18 mouse cellular contexts compared by ENCODE assay signal in genomic region chr13:97887558-97887957, GRCm38 (mm10).
A peak's percentile ranks its signal among the peaks of the same experiment; 100 is the strongest.
DNase-seq lines count a peak whose midpoint lies in the region; ATAC-seq lines count a peak whose summit lies in the region.
"Had no signal": no experiment of that assay in that cellular context is flagged by ENCODE, and none has a peak within 500 bp of the region (broad histone marks: within the 10 kb centered on the region; RNA-seq: fewer than 3 reads in every experiment).

No protein-coding gene starts in this region.

- no peaks in the 10 kb centered on the region for H3K9me3 ChIP-seq in forebrain, embryonic 10.5 days
- no peaks in the 10 kb centered on the region for H3K9me3 ChIP-seq in forebrain, embryonic 16.5 days (ENCODE audit: control insufficient read depth, low read length)
- H3K9me3 ChIP-seq in hindbrain, embryonic 14.5 days (ENCODE audit: control insufficient read depth, low read length): no peaks in the 10 kb centered on the region
- H3K9me3 ChIP-seq in hindbrain, embryonic 10.5 days: no peaks in the 10 kb centered on the region
- H3K9me3 ChIP-seq in embryonic facial prominence, embryonic 10.5 days: no peaks in the 10 kb centered on the region
- H3K9me3 ChIP-seq in limb, embryonic 13.5 days: no peaks in the 10 kb centered on the region
- H3K9me3 ChIP-seq: neural tube, embryonic 12.5 days had no signal

- no peak overlapping the region for H3K4me3 ChIP-seq in forebrain, embryonic 10.5 days
- H3K4me3 ChIP-seq in forebrain, embryonic 16.5 days (replicated peaks; ENCODE audit: low read length): no peak overlapping the region
- no peak overlapping the region for H3K4me3 ChIP-seq in hindbrain, embryonic 14.5 days (replicated peaks; ENCODE audit: low read length)
- H3K4me3 ChIP-seq in hindbrain, embryonic 10.5 days: no peak overlapping the region
- no peak overlapping the region for H3K4me3 ChIP-seq in embryonic facial prominence, embryonic 10.5 days
- H3K4me3 ChIP-seq in limb, embryonic 13.5 days: no peak overlapping the region
- H3K4me3 ChIP-seq: megakaryocyte, embryonic 14.5 days; neural tube, embryonic 12.5 days had no signal

- DNase-seq in forebrain, embryonic 10.5 days (ENCODE audit: extremely low spot score, low spot score): no peak
- no peak for DNase-seq in hindbrain, embryonic 14.5 days (ENCODE audit: low spot score)
- DNase-seq in hindbrain, embryonic 10.5 days (ENCODE audit: low spot score): no peak
- no peak for DNase-seq in embryonic facial prominence, embryonic 10.5 days (ENCODE audit: low spot score)
- DNase-seq in urinary bladder, postnatal 25 days (ENCODE audit: low spot score): no peak
- DNase-seq: adrenal gland, adult 8-10 months; cerebellum, adult 11-12 months; cerebellum, postnatal 25 days; kidney, adult 2 months; kidney, postnatal 10 days; lung, embryonic 14.5 days had no signal

- H3K27ac ChIP-seq in forebrain, embryonic 10.5 days: 0 out of 2 replicates have a peak overlapping the region, but pooled peaks have one; percentile 25
- no peak overlapping the region for H3K27ac ChIP-seq in forebrain, embryonic 16.5 days (ENCODE audit: low read length)
- H3K27ac ChIP-seq in hindbrain, embryonic 14.5 days: 0 out of 2 replicates have a peak overlapping the region, but pooled peaks have one; percentile 26
- no peak overlapping the region for H3K27ac ChIP-seq in hindbrain, embryonic 10.5 days
- 0 out of 2 replicates have a peak overlapping the region, but pooled peaks have one; percentile 16 for H3K27ac ChIP-seq in embryonic facial prominence, embryonic 10.5 days (replicated peaks)
- no peak overlapping the region for H3K27ac ChIP-seq in limb, embryonic 13.5 days
- H3K27ac ChIP-seq: liver, embryonic 14.5 days; neural tube, embryonic 12.5 days had no signal

- H3K27me3 ChIP-seq in forebrain, embryonic 10.5 days (ENCODE audit: poor library complexity, severe bottlenecking): peaks cover 9% of the 10 kb centered on the region
- H3K27me3 ChIP-seq in forebrain, embryonic 16.5 days (replicated peaks; ENCODE audit: control insufficient read depth, insufficient read depth, low read length): no peaks in the 10 kb centered on the region
- H3K27me3 ChIP-seq in hindbrain, embryonic 14.5 days (ENCODE audit: control insufficient read depth, insufficient read depth, low read length): no peaks in the 10 kb centered on the region
- H3K27me3 ChIP-seq in hindbrain, embryonic 10.5 days (ENCODE audit: insufficient read depth, poor library complexity, severe bottlenecking): peaks cover 3% of the 10 kb centered on the region; the same call in 1 of the 2 replicates
- H3K27me3 ChIP-seq in embryonic facial prominence, embryonic 10.5 days (replicated peaks; ENCODE audit: low read depth, poor library complexity, severe bottlenecking): peaks cover 13% of the 10 kb centered on the region; the same call in 1 of the 2 replicates
- no peaks in the 10 kb centered on the region for H3K27me3 ChIP-seq in limb, embryonic 13.5 days
- H3K27me3 ChIP-seq: neural tube, embryonic 12.5 days had no signal

- 30% methylated on average over 7 of the region's 7 CpGs for WGBS in forebrain, embryonic 10.5 days
- WGBS in forebrain, embryonic 16.5 days: 24% methylated on average over 7 of the region's 7 CpGs
- WGBS in hindbrain, embryonic 14.5 days: 37% methylated on average over 7 of the region's 7 CpGs
- 47% methylated on average over 7 of the region's 7 CpGs for WGBS in hindbrain, embryonic 10.5 days
- 27% methylated on average over 7 of the region's 7 CpGs for WGBS in embryonic facial prominence, embryonic 10.5 days
- 10% methylated on average over 7 of the region's 7 CpGs for WGBS in limb, embryonic 13.5 days

- H3K4me1 ChIP-seq in forebrain, embryonic 10.5 days: peaks cover 58% of the 10 kb centered on the region
- peaks cover 17% of the 10 kb centered on the region for H3K4me1 ChIP-seq in forebrain, embryonic 16.5 days (replicated peaks; ENCODE audit: control insufficient read depth, insufficient read depth, low read length)
- H3K4me1 ChIP-seq in hindbrain, embryonic 14.5 days (replicated peaks; ENCODE audit: control insufficient read depth, insufficient read depth, low read length): peaks cover 28% of the 10 kb centered on the region
- peaks cover 29% of the 10 kb centered on the region for H3K4me1 ChIP-seq in hindbrain, embryonic 10.5 days (replicated peaks)
- peaks cover 37% of the 10 kb centered on the region for H3K4me1 ChIP-seq in embryonic facial prominence, embryonic 10.5 days
- peaks cover 46% of the 10 kb centered on the region for H3K4me1 ChIP-seq in limb, embryonic 13.5 days
- H3K4me1 ChIP-seq: megakaryocyte, embryonic 14.5 days had no signal

- ATAC-seq in forebrain, embryonic 16.5 days: no peak
- ATAC-seq in hindbrain, embryonic 14.5 days (ENCODE audit: low FRiP score): no peak
- ATAC-seq in limb, embryonic 13.5 days (ENCODE audit: low FRiP score, low read depth): peak; percentile 34; the same call in 1 of the 2 replicates
- ATAC-seq: activated CD4-positive, CD25-positive, alpha-beta regulatory T cell, adult 4 months had no signal

- H3K36me3 ChIP-seq in forebrain, embryonic 10.5 days (replicated peaks): no peaks in the 10 kb centered on the region
- no peaks in the 10 kb centered on the region for H3K36me3 ChIP-seq in forebrain, embryonic 16.5 days (ENCODE audit: control insufficient read depth, insufficient read depth)
- no peaks in the 10 kb centered on the region for H3K36me3 ChIP-seq in hindbrain, embryonic 14.5 days (replicated peaks; ENCODE audit: control insufficient read depth, insufficient read depth)
- no peaks in the 10 kb centered on the region for H3K36me3 ChIP-seq in hindbrain, embryonic 10.5 days
- no peaks in the 10 kb centered on the region for H3K36me3 ChIP-seq in embryonic facial prominence, embryonic 10.5 days (replicated peaks)
- H3K36me3 ChIP-seq in limb, embryonic 13.5 days: no peaks in the 10 kb centered on the region
- H3K36me3 ChIP-seq: neural tube, embryonic 12.5 days had no signal

- no peak overlapping the region for H3K9ac ChIP-seq in forebrain, embryonic 16.5 days (replicated peaks; ENCODE audit: low read depth, low read length)
- no peak overlapping the region for H3K9ac ChIP-seq in hindbrain, embryonic 14.5 days
- no peak overlapping the region for H3K9ac ChIP-seq in limb, embryonic 13.5 days
- H3K9ac ChIP-seq: liver, embryonic 14.5 days; lung, embryonic 14.5 days; neural tube, embryonic 12.5 days had no signal

- H3K4me2 ChIP-seq in forebrain, embryonic 16.5 days (ENCODE audit: low read length): no peak overlapping the region
- no peak overlapping the region for H3K4me2 ChIP-seq in hindbrain, embryonic 14.5 days (replicated peaks)
- no peak overlapping the region for H3K4me2 ChIP-seq in limb, embryonic 13.5 days (replicated peaks)
- H3K4me2 ChIP-seq: heart, embryonic 11.5 days; lung, embryonic 14.5 days; neural tube, embryonic 12.5 days had no signal

Comparison
In these comparisons a context has a peak if more than half of its experiments do, and no peak if none do; other contexts are left out.
1. H3K27ac ChIP-seq: peak in forebrain, embryonic 10.5 days (single experiment), hindbrain, embryonic 14.5 days (single experiment) and embryonic facial prominence, embryonic 10.5 days (single experiment); none in forebrain, embryonic 16.5 days (single experiment), hindbrain, embryonic 10.5 days (single experiment) and limb, embryonic 13.5 days (single experiment).